Mouse (Mus musculus): ENCODE measurements around the gene Fgf6.
A peak's percentile ranks its signal among the peaks of the same experiment; 100 is the strongest.

Fgf6 gene

DNA sequence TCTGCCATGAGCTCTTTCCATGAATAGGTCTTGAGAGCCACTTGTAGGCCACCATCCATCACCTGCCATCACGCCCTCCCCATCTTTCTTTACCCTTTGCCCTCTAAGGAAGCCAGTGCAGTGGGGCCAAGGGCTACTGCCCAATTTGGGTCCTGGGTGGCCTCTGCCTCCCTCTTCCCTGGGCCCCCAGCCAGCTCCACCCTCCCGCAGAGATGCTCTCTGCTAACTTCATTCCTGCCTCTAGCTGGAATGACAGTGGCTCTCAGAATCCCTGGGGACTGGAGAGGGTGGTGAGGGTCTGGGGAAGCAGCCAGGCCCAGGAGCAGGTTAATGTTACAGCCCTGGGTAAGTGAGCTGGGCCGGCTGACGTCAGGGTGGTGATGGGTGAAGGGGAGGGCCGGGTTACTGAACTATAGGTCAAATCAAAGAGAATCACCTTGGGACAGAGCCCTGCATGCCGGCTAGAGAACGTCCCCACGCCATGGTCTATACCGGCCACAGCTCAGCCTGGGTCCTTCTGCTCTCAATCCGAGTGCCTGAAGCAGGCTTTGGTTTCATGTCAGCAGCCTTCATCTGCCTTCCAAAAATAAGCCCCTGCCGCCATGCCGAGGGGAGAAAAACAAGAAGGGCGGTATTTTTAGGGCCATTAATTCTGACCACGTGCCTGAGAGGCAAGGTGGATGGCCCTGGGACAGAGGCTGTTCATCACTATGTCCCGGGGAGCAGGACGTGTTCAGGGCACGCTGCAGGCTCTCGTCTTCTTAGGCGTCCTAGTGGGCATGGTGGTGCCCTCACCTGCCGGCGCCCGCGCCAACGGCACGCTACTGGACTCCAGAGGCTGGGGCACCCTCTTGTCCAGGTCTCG is at the start of gene Fgf6:
Gene Fgf6 (plus strand): TSS at position 681 of the 865 bp plus-strand sequence.
- DNase-seq: no peak

DNA sequence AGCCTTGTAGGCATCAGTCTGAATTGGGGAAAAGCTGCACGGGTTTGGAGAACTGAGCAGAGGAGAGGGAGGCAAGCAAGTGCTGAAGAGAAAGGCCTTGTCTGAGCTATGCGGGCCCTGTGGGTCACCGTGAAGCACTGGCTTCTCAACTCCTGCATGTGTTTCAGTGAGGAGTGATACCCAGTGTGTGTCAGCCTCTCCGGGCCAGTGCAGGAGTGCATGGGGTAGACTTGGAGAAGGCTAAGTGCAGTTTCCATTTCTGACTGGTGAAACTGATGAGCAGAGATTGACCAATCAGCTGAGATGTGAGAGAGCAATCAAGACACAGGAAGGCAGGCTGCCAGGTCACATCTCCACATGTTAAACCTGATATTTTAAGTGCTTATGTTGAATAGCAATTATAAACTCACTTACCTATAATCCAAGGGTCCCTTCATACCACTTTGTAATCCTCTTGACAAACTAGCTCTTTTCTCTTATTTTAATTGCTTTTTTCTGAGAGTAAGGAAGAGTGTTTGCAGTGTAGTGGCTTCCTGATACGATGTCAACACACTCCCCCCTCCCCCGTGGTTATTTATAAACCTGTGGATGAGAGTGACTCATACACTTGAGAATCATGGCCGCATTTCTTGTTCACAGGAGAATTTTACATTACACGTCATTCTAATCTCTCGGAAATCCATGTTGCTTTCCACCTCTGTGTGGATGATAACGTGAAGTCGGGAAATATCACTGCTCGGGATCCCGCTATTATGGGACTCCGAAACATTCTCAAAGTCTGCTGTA is 49.0 kb upstream of the Fgf6 start:
- no peak for DNase-seq

DNA sequence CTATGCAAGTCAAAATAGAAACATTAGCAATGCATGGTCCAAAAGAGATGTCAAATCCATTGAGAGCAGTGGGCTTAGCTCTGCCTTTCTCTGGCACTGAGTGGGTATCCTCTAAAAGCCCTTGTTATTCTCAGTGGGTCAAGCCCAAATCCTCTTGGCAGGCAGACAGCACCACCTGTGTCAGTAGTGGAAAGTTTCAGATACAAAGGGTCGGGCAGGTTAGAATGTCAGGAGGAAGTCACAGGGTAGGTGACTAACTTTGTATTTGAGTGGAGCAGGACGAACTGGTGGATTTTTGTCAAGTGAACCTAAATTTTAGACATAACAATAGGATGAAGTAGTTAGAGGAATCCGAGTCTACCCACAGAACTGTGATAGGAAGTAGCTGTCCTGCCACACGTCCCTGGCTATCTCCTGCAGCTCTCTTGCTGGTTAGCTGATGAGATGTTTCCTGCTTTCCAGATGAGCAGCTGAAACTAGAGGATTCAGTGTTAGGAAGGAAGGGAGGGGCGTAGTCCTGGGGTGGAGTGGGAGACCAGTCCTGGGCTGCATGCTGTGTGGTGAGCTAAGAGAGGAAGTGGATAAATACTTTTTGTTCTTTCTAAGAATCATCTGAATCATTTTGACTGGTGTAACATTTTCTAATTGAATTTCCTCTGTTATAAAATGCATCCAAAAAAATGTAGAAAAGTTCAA is 33.7 kb upstream of the Fgf6 start:
- DNase-seq: peak in 1 of 2 experiments; percentile 4

DNA sequence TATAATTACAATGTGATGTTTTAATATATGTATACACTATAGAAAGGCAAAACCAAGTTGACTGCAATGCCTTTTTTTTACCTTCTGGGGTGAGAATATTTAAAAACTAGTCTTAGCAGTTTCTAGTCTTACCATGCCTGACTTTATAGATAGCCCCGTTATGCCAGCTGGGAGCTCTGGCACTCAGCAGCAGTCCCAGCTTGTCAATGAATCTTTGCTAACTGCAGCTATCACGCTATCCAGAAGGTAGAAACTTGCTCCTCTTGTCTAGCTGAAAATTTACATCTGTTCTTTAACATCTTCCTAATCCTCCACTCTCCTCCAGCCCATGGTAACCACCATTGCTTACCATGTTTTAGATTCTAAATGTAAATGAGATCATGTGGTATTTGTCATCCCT is 21.7 kb upstream of the Fgf6 start:
- DNase-seq: no peak

DNA sequence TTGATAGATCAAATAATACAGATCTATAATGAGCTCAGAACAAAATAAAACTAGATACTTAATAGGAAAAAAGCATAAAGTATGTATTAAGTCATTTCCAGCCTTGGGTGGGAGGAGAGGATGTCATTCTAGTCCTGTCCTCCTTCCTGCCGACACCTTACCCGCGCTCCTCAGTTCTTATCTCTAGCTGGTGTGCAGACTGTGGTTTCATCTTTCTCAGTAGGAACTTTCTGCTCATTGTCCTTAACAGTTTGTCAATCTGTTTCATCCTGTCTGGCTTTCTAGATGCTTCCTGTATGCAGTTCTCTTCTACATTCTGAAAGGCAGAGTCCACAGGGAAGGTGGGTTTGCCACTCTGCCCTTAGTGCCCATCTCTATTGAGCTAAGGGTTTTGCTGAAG is 19.9 kb upstream of the Fgf6 start:
- no peak for DNase-seq

DNA sequence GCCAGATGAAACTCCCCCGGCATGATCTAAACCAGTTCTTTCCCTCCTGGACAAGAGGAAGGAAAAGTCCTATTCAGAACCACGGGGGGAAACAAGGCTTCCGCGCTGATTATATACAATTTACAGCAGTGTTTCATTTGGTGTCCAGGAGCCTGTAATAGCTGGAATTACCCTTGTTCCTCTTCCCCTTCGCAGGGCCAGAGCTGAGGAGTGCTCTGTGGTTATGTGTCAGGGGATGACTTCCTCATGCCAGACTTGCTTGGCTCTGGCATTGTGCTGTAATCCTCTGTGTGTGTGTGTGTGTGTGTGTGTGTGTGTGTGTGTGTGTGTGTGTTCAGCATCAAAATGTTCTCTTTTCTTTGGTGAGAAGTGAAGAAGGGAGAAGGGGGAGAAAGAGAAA is 19.0 kb upstream of the Fgf6 start:
- peak; percentile 14 to 16 for DNase-seq

DNA sequence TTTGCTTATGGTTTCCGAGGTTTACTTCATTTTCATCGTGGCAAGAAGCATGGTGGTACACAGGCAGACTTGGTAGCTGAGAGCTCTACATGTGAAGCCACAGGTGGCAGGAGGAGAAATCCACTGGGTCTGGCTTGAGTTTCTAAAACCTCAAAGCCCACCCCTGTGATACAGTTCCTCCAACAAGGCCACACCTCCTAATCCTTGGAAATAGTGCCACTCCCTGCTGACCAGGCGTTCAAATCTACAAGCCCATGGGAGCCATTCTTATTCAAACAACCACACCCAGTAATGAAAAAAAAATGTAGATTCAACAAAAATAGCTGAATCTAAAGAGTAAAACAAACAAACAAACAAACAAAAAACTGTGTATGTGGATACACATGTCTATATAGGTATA is 9.7 kb upstream of the Fgf6 start:
- no peak for DNase-seq

DNA sequence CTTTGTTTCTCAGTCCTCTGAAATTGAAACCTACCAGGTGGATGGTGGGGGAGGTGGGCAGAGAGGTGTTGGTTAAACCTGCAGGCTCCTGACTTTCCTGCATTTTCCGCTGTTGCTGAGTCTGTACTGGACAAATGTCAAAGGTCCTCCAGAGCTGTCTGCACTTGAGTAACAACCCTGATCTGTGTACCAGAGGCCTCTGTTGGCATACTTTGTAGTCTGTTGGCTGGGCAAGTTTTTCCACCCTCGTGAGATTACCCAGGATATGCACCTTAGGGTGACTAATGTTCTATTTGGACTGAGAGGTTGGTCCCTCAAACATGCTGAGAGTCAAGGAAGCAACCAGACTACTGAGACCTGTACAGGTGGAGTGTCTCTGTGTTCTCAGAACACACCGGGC is 8.8 kb upstream of the Fgf6 start:
- no peak for DNase-seq

DNA sequence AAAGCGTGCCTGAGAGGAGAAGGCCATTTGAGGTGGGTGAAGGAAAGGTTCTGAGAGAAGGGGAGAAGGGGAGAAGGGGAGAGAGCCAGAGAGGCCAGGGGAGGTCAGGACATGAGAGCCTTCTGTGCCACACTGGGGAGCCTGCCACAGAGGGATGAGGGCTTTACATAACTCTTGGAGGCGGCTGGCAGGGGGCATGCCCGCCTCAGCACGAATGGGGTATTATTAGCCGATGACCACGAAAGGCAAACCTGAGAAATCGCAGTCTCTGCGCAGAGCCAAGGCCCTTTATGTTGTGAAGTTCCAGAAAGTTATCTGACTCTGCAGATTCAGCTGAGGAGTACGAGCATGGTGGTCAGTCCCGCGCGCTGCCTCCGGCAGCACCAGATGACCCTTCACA is 5.4 kb upstream of the Fgf6 start:
- no peak for DNase-seq

DNA sequence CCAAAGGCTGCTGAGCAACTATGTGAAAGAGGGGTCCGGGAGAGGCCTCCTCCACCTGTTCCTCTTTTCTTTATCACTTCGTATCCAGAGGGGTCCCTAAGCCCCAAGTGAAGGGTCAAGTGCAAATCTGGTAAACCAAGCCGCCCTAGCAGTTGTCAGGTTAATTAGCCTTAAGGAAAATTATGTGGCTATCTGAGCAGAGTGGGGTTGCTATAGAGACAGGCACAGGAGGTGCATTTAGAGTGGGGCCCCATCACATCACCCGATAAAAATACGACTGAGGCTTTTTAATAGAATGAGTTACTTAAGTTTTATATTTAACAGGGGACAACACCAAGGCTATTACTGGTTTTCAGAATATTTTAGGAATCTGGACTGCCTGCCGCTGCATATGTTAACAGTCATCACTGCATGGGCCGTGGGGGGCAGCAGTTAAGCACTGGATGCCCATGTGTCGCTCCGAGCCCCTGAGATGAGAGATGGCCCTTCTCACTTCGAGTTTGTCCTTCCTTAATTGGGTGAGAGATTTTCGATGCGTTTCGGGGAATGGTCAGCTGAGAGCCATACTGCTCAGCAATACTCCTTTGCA is 3.3 kb upstream of the Fgf6 start:
- no peak for DNase-seq

DNA sequence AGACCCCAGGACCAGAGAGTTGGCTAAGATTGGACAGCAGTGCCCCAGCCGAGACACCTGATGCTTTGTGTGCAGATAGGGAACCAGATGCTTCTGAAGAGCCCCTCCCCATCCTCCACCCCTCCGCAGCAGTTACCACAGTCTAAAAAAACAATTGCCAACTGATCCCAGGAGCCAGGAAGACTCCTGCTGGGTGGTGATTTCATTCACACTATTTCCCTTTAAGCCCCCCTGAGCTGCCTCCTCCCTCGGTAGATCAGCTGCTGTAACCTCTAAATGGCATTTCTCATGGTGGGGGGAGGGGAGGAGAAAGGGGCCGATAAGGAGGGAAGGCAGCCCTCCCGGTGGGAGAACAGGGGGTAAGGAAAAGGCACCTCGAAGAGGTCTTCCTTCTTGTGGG is 3.9 kb downstream of the Fgf6 start:
- DNase-seq: no peak

DNA sequence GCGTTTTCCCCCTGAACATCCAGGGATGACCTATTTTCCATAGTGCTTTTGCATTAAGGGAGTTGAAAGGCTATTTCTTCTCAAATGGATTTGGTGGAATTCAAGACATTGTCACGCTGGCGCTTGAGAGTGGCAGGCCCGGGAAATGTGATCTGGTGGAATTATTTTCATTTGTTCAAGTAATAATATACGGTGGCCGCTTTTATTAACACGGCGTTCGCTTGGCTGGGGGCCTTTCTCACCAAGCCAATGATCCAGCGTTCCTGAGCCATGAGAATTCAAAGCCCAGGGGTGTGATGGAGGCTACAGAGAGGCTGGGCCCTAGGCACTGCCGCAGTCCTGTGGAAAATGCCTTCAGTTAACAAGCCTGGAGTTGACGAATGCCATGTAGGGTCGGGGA is 5.0 kb downstream of the Fgf6 start:
- DNase-seq: no peak

DNA sequence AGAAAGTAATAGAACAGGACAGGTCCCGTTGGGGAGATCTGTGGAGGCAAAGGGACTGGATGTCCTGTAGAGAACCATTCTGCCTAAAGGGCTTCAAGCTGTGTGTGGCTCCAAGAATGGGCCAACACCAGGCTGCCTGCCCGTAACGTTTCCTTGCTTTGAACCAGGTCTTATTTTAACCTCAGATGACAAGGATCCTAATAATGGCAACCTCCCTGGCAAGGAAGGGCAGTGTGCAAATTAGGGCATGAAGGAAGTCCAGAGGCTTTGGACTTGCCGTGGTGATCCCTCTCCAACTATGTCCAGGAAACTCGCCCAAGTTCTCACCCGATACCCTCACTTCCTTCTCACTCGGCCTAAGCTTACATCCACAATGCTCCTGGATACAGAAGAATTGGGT is 9.4 kb downstream of the Fgf6 start:
- DNase-seq: no peak

DNA sequence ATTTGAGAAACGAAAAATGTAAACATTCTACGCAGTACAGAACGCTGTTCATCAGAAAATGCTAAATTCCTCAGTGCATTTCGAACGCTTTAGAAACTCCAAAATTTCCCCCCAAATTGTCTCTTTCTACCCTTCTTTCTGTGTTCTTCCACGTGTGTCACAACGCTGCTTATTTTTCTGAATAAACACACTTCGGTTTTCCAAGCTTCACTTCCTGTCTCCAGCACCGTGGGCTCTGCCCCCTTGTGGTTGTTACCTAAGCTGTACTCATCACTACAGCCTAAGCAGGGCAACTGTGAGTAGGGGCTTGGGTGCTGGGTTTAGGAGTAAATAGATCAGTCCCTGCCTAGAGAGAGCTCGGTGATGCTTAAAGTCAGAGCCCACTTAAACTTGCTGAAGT is 19.4 kb downstream of the Fgf6 start:
- no peak for DNase-seq

DNA sequence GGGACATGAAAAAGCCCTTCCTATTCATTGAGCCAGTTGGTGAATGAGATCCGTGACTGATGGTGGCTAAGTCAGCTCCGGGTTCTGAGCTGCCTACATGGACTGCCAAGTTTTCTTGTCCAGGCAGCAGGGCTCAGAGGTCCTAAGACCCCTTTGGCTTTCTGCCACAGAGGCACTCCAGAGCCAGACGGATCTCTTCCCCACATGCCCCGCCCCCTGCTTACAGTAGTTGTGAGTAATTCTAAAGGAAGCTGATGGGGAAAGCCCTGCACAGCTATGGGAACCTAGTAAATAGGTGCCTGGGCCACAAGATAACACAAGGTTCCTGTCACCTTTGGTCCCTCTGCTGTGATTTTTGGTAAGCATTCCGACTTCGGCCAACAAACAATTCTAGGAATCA is 29.5 kb downstream of the Fgf6 start:
- DNase-seq: no peak

DNA sequence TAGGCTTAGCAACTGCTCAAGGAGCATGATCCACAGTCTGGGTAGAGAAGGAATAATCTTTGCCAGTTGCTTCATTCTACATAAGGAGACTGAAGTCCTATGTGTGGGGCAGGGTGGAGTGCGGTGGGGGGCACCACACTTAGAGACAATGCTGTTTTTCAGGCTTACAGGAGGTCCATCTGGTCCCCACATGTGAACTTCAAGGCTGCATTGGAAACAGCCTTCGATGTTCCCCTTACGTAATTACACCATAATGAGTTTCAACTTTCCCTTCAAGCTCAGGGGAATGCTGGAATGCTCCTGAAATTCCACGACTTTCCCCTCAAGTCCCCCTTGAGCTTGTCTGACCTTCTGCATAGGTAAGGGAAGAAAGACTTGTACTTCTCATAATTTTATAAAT is 35.5 kb downstream of the Fgf6 start:
- no peak for DNase-seq

DNA sequence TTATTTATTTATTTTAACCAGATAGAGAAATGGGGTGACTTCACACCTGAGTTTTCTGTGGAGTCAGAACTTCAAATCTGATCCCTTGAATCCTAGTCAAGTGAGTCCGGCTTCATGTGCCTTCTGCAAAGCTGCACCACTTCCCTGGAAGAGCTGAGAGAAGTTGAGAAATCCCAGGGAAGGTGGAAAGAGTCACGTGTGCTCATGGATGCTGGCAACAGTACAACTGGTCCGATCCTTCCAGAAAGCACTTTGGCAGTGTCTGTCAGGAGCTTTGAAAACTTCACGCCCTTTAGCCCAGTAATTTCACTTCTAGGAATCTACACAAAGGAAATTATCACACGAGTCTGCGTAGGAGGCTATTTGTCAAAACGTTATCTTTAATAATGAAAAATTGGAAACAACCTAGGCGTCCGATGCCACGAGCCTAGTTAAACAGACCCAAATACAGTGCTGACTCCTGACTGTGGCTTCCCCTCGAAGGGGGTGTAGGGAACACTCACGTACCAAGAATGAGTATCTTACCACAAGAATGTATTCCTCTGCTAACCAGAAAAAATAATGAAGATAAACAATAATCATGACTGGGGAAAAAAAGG is 41.7 kb downstream of the Fgf6 start:
- no peak for DNase-seq

DNA sequence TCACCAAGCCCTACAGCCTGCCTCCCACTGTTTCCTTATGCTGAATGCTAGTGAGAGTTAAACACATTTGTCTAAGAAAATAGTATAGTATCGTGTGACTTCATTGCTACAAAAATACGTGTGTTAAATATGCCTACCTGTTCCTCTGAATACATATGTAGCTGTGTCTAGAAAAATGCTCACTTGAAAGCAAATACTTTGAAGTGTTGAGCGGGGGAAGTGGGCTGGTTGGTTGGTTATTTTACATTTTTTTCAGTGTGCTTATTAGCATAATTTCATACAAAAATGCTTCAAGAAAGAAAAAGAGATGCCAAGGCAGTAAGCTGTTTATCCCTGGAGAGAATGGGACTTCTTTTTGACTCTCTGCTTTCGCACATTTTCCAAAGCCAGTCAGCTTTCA is 44.6 kb downstream of the Fgf6 start:
- no peak for DNase-seq

DNA sequence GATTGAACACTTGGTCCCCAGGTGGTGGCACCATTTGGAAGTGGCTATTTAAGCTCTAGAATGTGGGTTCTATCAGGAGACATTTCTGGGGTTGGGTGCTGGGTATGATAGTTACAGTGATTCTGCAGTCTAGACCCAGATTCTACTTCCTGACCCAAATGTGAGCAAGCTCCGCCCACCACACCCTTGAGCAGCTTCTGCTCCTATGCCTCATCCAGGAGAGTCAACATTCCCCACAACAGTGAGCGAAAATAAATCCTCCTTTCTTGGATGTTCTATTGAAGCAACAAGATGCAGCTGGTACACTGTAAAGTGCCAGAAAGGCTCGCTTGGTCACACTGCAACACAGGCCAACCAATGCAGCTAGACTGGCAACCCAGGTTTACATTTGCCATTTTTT is 48.5 kb downstream of the Fgf6 start:
- no peak for DNase-seq

DNA sequence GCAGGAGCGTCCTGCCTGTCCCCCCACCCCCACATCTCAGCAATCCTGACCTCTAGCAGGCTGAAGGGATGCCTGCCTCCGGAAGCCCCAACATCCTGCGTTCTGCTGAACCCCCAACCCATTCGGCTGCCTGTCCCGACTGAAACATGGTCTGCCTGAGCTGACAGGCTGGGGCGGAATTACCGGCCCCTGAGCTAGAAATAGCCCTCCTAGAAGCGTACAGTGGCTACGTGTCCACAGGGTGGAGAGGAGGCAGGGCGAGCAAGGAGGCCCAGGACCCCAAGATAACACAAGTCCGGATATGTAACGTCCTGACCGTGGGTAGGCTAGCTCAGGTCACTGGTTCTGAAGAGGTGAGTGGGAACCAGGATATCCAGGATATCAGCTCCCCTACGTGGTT is 49.4 kb downstream of the Fgf6 start:
- DNase-seq: no peak

DNA sequence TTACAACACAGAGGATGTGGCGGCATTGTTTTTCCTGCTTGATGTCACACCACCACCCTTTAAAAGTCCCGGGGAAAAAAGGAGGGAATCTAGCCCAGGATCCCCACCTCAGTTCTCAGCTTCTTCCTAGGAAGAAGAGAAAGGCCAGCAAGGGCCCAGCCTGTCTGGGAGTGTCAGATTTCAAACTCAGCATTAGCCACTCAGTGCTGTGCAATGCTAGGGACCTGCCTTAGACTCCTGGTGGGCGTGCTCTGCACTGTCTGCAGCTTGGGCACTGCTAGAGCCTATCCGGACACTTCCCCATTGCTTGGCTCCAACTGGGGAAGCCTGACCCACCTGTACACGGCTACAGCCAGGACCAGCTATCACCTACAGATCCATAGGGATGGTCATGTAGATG is 57.4 kb downstream of the Fgf6 start, which contains the start of gene Fgf23:
Gene Fgf23 (plus strand): TSS at position 86 of the 400 bp plus-strand sequence.
- no peak for DNase-seq

Data from lung, adult 18-20 months (tissue).